Mouse (Mus musculus) heart, embryonic 15.5 days (tissue): ENCODE measurements around the gene Amer2. TPM values are rescaled to one million over a fixed set of nuclear protein-coding genes. Genes with fewer than 3 reads are reported as not detected.

Experiments
- ATAC-seq: fragments of 200-750 bp; cut with Nextera tagmentation; replicated peaks from 2 replicates; pipeline ENCODE4 v1.8.0; 2017; ENCODE audit warnings: low read depth, moderate TSS enrichment; ENCODE audit not compliant: insufficient number of reproducible peaks, insufficient read depth, low FRiP score
- H3K27ac ChIP-seq: fragments of 300-500 bp; sonication (generic); 2 replicates; pipeline ENCODE4 v1.5.1; 2015; ENCODE audit warnings: mild to moderate bottlenecking, inconsistent platforms
- H3K27me3 ChIP-seq: fragments of 300-500 bp; sonication (generic); 2 replicates; pipeline ENCODE4 v1.6.1; 2015; ENCODE audit warnings: inconsistent platforms
- H3K36me3 ChIP-seq: fragments of 300-500 bp; sonication (generic); 2 replicates; pipeline ENCODE4 v1.6.1; 2015; ENCODE audit warnings: mild to moderate bottlenecking, inconsistent platforms
- H3K4me1 ChIP-seq: fragments of 300-500 bp; sonication (generic); replicated peaks from 2 replicates; pipeline ENCODE4 v1.6.1; 2015; ENCODE audit warnings: inconsistent platforms
- H3K4me2 ChIP-seq: fragments of 300-500 bp; sonication (generic); 2 replicates; pipeline ENCODE4 v1.6.1; 2015; ENCODE audit warnings: inconsistent platforms, mild to moderate bottlenecking, moderate library complexity
- H3K4me3 ChIP-seq: fragments of 300-500 bp; sonication (generic); 2 replicates; pipeline ENCODE4 v1.5.1; 2015; ENCODE audit warnings: mild to moderate bottlenecking, inconsistent platforms
- H3K9ac ChIP-seq: fragments of 300-500 bp; sonication (generic); 2 replicates; pipeline ENCODE4 v1.6.1; 2015; ENCODE audit warnings: mild to moderate bottlenecking, inconsistent platforms
- H3K9me3 ChIP-seq: fragments of 300-500 bp; sonication (generic); replicated peaks from 2 replicates; pipeline ENCODE4 v1.6.1; 2016; ENCODE audit warnings: inconsistent platforms
- WGBS: fragments of 180-500 bp; shearing (Covaris S2); methylation state at CpG from one replicate; pipeline ENCODE4 v1.1.7; 2015; ENCODE audit warnings: mixed read lengths; 5-methylcytosine and 5-hydroxymethylcytosine counted together
- polyA plus RNA-seq: library from polyadenylated mRNA; unstranded; fragments of >200 nt; fragmentation: Nextera tagmentation; extraction: Ambion mirVana; gene quantifications from 2 replicates; pipeline ENCODE4 v1.2.1, GENCODE M21; 2015

Gene Amer2
- polyA plus RNA-seq, 1 experiment from 2014 or later, result 0.48 TPM

- no peak for ATAC-seq
- 31% methylated on average over 10 of the region's 10 CpGs for WGBS
Observed at GRCm38 (mm10) chr14:60377546-60377945, 4.5 kb downstream of the Amer2 start.

GRCm38 (mm10) chr14:60378057-60378565 lies 5.1 kb downstream of the Amer2 start:
- Histone ChIP-seq H3K27ac (no peak overlapping the region), H3K27me3 (peaks cover 50% of the 10 kb centered on the region), H3K4me1 (peaks cover 15% of the 10 kb centered on the region), H3K4me2 (peak overlapping the region; percentile 98), H3K9me3 (no peaks in the 10 kb centered on the region), H3K36me3 (no peaks in the 10 kb centered on the region), H3K4me3 (peak overlapping the region; percentile 63), H3K9ac (peak overlapping the region; percentile 55)
- ATAC-seq, result peak; percentile 83
- under 1% methylated on average over 53 of the region's 53 CpGs for WGBS

More at GRCm38 (mm10) chr14:60377546-60377945, 4.5 kb downstream of the Amer2 start:
- peaks cover 53% of the 10 kb centered on the region for H3K27me3 ChIP-seq
- H3K9me3 ChIP-seq, result no peaks in the 10 kb centered on the region
- H3K9ac ChIP-seq, result no peak overlapping the region
- peak overlapping the region; percentile 98 for H3K4me2 ChIP-seq
- H3K4me1 ChIP-seq, result peaks cover 15% of the 10 kb centered on the region
- H3K27ac ChIP-seq, result no peak overlapping the region
- peak overlapping the region; percentile 63 for H3K4me3 ChIP-seq
- H3K36me3 ChIP-seq, result no peaks in the 10 kb centered on the region

GRCm38 (mm10) chr14:60378566-60379322 lies 5.7 kb downstream of the Amer2 start:
- Histone ChIP-seq H3K9ac (peak overlapping the region; percentile 55), H3K9me3 (no peaks in the 10 kb centered on the region), H3K27ac (no peak overlapping the region), H3K36me3 (no peaks in the 10 kb centered on the region), H3K4me1 (peaks cover 15% of the 10 kb centered on the region), H3K4me3 (peak overlapping the region; percentile 63), H3K27me3 (peaks cover 47% of the 10 kb centered on the region), H3K4me2 (peak overlapping the region; percentile 98)
- under 1% methylated on average over 69 of the region's 77 CpGs for WGBS
- ATAC-seq, result peak; percentile 58

- WGBS, result 54% methylated on average over 20 of the region's 20 CpGs
- ATAC-seq, result no peak
- Histone ChIP-seq H3K27me3 (peaks cover 47% of the 10 kb centered on the region), H3K4me1 (peaks cover 15% of the 10 kb centered on the region), H3K4me2 (peak overlapping the region; percentile 98), H3K4me3 (peak overlapping the region; percentile 63), H3K9me3 (no peaks in the 10 kb centered on the region), H3K27ac (no peak overlapping the region), H3K36me3 (no peaks in the 10 kb centered on the region), H3K9ac (no peak overlapping the region)
Observed at GRCm38 (mm10) chr14:60379323-60379957, 6.4 kb downstream of the Amer2 start.

- Histone ChIP-seq H3K4me2 (no peak overlapping the region), H3K27ac (no peak overlapping the region), H3K9me3 (no peaks in the 10 kb centered on the region), H3K36me3 (no peaks in the 10 kb centered on the region), H3K4me3 (no peak overlapping the region), H3K9ac (no peak overlapping the region), H3K4me1 (peaks cover 15% of the 10 kb centered on the region), H3K27me3 (peaks cover 47% of the 10 kb centered on the region)
- ATAC-seq, result no peak
- 88% methylated on average over 8 of the region's 8 CpGs for WGBS
Observed at GRCm38 (mm10) chr14:60379958-60380330, 6.9 kb downstream of the Amer2 start.

- Histone ChIP-seq H3K27me3 (peaks cover 42% of the 10 kb centered on the region), H3K4me3 (no peak overlapping the region), H3K9ac (no peak overlapping the region), H3K27ac (no peak overlapping the region), H3K36me3 (no peaks in the 10 kb centered on the region), H3K9me3 (no peaks in the 10 kb centered on the region), H3K4me1 (peaks cover 15% of the 10 kb centered on the region), H3K4me2 (no peak overlapping the region)
- no peak for ATAC-seq
- WGBS, result 59% methylated on average over 4 of the region's 4 CpGs
Observed at GRCm38 (mm10) chr14:60381671-60382070, 8.6 kb downstream of the Amer2 start.

GRCm38 (mm10) chr14:60383816-60384215 lies 10.8 kb downstream of the Amer2 start:
- no peak overlapping the region for H3K9ac ChIP-seq
- no peaks in the 10 kb centered on the region for H3K36me3 ChIP-seq
- H3K27me3 ChIP-seq, result peaks cover 20% of the 10 kb centered on the region
- no peak overlapping the region for H3K4me3 ChIP-seq
- no peak overlapping the region for H3K4me2 ChIP-seq
- H3K27ac ChIP-seq, result no peak overlapping the region
- peaks cover 3% of the 10 kb centered on the region for H3K4me1 ChIP-seq
- no peaks in the 10 kb centered on the region for H3K9me3 ChIP-seq
- no peak for ATAC-seq
- 82% methylated on average over 7 of the region's 7 CpGs for WGBS

- Histone ChIP-seq H3K9ac (no peak overlapping the region), H3K36me3 (no peaks in the 10 kb centered on the region), H3K4me2 (no peak overlapping the region), H3K4me1 (no peaks in the 10 kb centered on the region), H3K27me3 (peaks cover 16% of the 10 kb centered on the region), H3K27ac (no peak overlapping the region), H3K9me3 (no peaks in the 10 kb centered on the region), H3K4me3 (no peak overlapping the region)
- ATAC-seq, result no peak
- 86% methylated on average over 7 of the region's 7 CpGs for WGBS
Observed at GRCm38 (mm10) chr14:60384269-60384668, 11.2 kb downstream of the Amer2 start.

- peaks cover 7% of the 10 kb centered on the region for H3K27me3 ChIP-seq
- H3K9ac ChIP-seq, result no peak overlapping the region
- no peak overlapping the region for H3K4me2 ChIP-seq
- 45% methylated on average over 6 of the region's 6 CpGs for WGBS
- ATAC-seq, result no peak
- H3K4me1 ChIP-seq, result no peaks in the 10 kb centered on the region
- H3K4me3 ChIP-seq, result no peak overlapping the region
- no peak overlapping the region for H3K27ac ChIP-seq
- H3K9me3 ChIP-seq, result no peaks in the 10 kb centered on the region
- H3K36me3 ChIP-seq, result no peaks in the 10 kb centered on the region
Observed at GRCm38 (mm10) chr14:60385079-60385643, 12.1 kb downstream of the Amer2 start.

GRCm38 (mm10) chr14:60386591-60387501 lies 13.8 kb downstream of the Amer2 start:
- ATAC-seq, result no peak
- Histone ChIP-seq H3K27me3 (no peaks in the 10 kb centered on the region), H3K27ac (no peak overlapping the region), H3K4me1 (no peaks in the 10 kb centered on the region), H3K36me3 (no peaks in the 10 kb centered on the region), H3K4me2 (no peak overlapping the region), H3K9me3 (no peaks in the 10 kb centered on the region), H3K9ac (no peak overlapping the region), H3K4me3 (no peak overlapping the region)
- 81% methylated on average over 6 of the region's 6 CpGs for WGBS

GRCm38 (mm10) chr14:60388332-60388731 lies 15.3 kb downstream of the Amer2 start:
- Histone ChIP-seq H3K4me2 (no peak overlapping the region), H3K36me3 (no peaks in the 10 kb centered on the region), H3K4me1 (no peaks in the 10 kb centered on the region), H3K9ac (no peak overlapping the region), H3K27me3 (no peaks in the 10 kb centered on the region), H3K4me3 (no peak overlapping the region), H3K27ac (no peak overlapping the region), H3K9me3 (no peaks in the 10 kb centered on the region)
- 77% methylated on average over 2 of the region's 2 CpGs for WGBS
- no peak for ATAC-seq
